Mouse (Mus musculus): Measurements from ENCODE around the gene Cpvl. TPM values are rescaled to one million over a fixed set of nuclear protein-coding genes. Genes with fewer than 3 reads are reported as not detected.

Gene Cpvl
- total RNA-seq (2012; rRNA removed), result not detected in 2 replicates
- not detected for polyA plus RNA-seq (2012; ENCODE audit: insufficient read depth in 1 of 2, insufficient read length in 2 of 2, low read depth in 1 of 2, low replicate concordance in 2 of 2, missing spikeins in 1 of 2)

DNA sequence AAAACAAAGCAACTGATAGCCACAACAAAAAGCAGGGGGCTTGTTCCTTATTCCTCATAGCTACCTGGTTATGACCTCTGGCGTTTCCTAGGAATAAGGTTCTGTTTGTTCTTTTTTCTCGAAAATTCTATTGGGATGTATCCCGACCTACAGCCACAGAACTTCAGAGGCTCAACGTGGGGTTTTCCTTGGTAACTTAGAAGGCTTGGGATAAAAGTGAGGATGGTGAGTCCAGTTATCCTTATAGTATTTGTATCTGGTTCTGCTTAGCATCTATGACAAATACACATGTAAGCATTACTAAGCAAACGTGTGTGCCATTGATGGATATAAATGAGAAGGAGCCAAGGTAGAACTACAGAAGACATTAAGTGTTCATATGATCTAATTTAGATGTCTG, at the start of gene Cpvl:
Cpvl (minus strand) TSS at position 101 of the 400 bp plus-strand sequence.
- no peak for DNase-seq (ENCODE audit: low read depth, low spot score)
- Histone ChIP-seq H3K4me3 (ENCODE audit: control insufficient read depth in 1 of 2, insufficient read depth in 1 of 2, low read depth in 2 of 2, low read length in 2 of 2) (no peak within 1 kb of the TSS), H3K9me3 (replicated peaks; ENCODE audit: insufficient read depth, low read length) (no peaks in the 10 kb centered on the region), H3K79me2 (ENCODE audit: control insufficient read depth, insufficient read depth, low read length, poor library complexity) (no peaks in the 10 kb centered on the region), H3K9ac (ENCODE audit: control insufficient read depth, low read depth, low read length, poor library complexity, severe bottlenecking) (no peak within 1 kb of the TSS), H3K36me3 (ENCODE audit: control insufficient read depth in 1 of 2, insufficient read depth in 2 of 2, low read length in 2 of 2) (no peaks in the 10 kb centered on the region), H3K27ac (ENCODE audit: control insufficient read depth, low read depth, low read length) (no peak within 1 kb of the TSS), H3K27me3 (ENCODE audit: control insufficient read depth in 1 of 2, insufficient read depth in 2 of 2, low read length in 2 of 2) (no peaks in the 10 kb centered on the region), H3K4me1 (ENCODE audit: control insufficient read depth in 1 of 2, insufficient read depth in 2 of 2, low read length in 2 of 2) (no peaks in the 10 kb centered on the region)
- TF ChIP-seq CHD1 (IDR thresholded peaks at IDR 0.05; ENCODE audit: low read depth, low read length), result no peak
- no peak for TF ChIP-seq ZNF384 (IDR thresholded peaks at IDR 0.05; ENCODE audit: low read depth, low read length)
- no peak for TF ChIP-seq SIN3A (IDR thresholded peaks at IDR 0.05; ENCODE audit: low read length)

DNA sequence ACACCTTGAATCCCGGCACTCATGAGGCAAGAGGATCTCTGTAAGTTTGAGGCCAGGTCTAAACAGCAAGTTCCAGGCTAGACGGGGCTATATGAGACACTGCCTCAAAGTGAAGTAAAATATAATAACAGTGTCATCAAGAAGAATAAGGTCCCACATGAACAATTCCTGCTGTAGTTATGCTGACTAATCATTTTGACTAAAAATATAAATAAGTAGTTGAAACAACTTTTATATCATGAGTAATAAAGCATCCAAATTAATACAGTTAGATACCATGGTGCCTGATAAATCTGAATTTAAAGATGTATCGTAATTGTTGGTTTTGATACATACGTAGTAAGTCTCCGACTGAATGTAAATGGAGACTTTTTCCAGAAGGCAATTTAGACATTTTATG, 45.4 kb upstream of the Cpvl start:
- H3K36me3 ChIP-seq (ENCODE audit: control insufficient read depth in 1 of 2, insufficient read depth in 2 of 2, low read length in 2 of 2), result no peaks in the 10 kb centered on the region
- no peak overlapping the region for H3K9ac ChIP-seq (ENCODE audit: control insufficient read depth, low read depth, low read length, poor library complexity, severe bottlenecking)
- H3K4me3 ChIP-seq (ENCODE audit: control insufficient read depth in 1 of 2, insufficient read depth in 1 of 2, low read depth in 2 of 2, low read length in 2 of 2), result no peak overlapping the region
- H3K9me3 ChIP-seq (replicated peaks; ENCODE audit: insufficient read depth, low read length), result no peaks in the 10 kb centered on the region
- no peak overlapping the region for H3K27ac ChIP-seq (ENCODE audit: control insufficient read depth, low read depth, low read length)
- no peaks in the 10 kb centered on the region for H3K4me1 ChIP-seq (ENCODE audit: control insufficient read depth in 1 of 2, insufficient read depth in 2 of 2, low read length in 2 of 2)
- H3K79me2 ChIP-seq (ENCODE audit: control insufficient read depth, insufficient read depth, low read length, poor library complexity), result no peaks in the 10 kb centered on the region
- no peaks in the 10 kb centered on the region for H3K27me3 ChIP-seq (ENCODE audit: control insufficient read depth in 1 of 2, insufficient read depth in 2 of 2, low read length in 2 of 2)
- no peak for DNase-seq (ENCODE audit: low read depth, low spot score)
- TF ChIP-seq ETS1 (IDR thresholded peaks at IDR 0.05; ENCODE audit: low read depth, low read length) (no peak), MAZ (IDR thresholded peaks at IDR 0.05; ENCODE audit: low read depth, low read length) (no peak), POLR2AphosphoS2 (IDR thresholded peaks at IDR 0.05; ENCODE audit: low read length) (no peak), TCF12 (IDR thresholded peaks at IDR 0.05; ENCODE audit: low read depth, low read length) (no peak), BHLHE40 (IDR thresholded peaks at IDR 0.05; ENCODE audit: borderline replicate concordance, low read depth, low read length) (no peak), UBTF (IDR thresholded peaks at IDR 0.05; ENCODE audit: borderline replicate concordance, insufficient read depth, low read depth, low read length) (no peak), MYB (IDR thresholded peaks at IDR 0.05; ENCODE audit: low read depth, low read length) (no peak), TBP (IDR thresholded peaks at IDR 0.05; ENCODE audit: low read depth, low read length) (no peak), NRF1 (IDR thresholded peaks at IDR 0.05; ENCODE audit: insufficient read depth, low read depth, low read length, poor library complexity, severe bottlenecking) (no peak), ZMIZ1 (IDR thresholded peaks at IDR 0.05; ENCODE audit: low read depth, low read length) (no peak), MEF2A (IDR thresholded peaks at IDR 0.05; ENCODE audit: extremely low read depth, insufficient replicate concordance, low read depth, low read length, poor library complexity, severe bottlenecking) (no peak), SIN3A (IDR thresholded peaks at IDR 0.05; ENCODE audit: low read length) (no peak), ZC3H11A (IDR thresholded peaks at IDR 0.05; ENCODE audit: low read depth, low read length) (no peak), RAD21 (IDR thresholded peaks at IDR 0.05; ENCODE audit: low read depth, low read length) (no peak), TAL1 (IDR thresholded peaks at IDR 0.05; ENCODE audit: low read length) (no peak), E2F4 (IDR thresholded peaks at IDR 0.05; ENCODE audit: borderline replicate concordance, low read depth, low read length) (no peak), HCFC1 (IDR thresholded peaks at IDR 0.05; ENCODE audit: low read depth, low read length) (no peak), JUND (IDR thresholded peaks at IDR 0.05; ENCODE audit: low read depth, low read length) (no peak), MYC (IDR thresholded peaks at IDR 0.05; ENCODE audit: low read depth, low read length) (no peak)

All from MEL (cell line).